Mouse (Mus musculus): ENCODE measurements around the gene Zdhhc1.

GRCm38 (mm10) chr8:105484030-105484368 lies 12.7 kb downstream of the Zdhhc1 start:
- TF ChIP-seq POLR2A (IDR thresholded peaks at IDR 0.05; ENCODE audit: control insufficient read depth, low read depth, low read length) (no peak), CTCF (IDR thresholded peaks at IDR 0.05; ENCODE audit: control insufficient read depth, insufficient read depth, insufficient replicate concordance, low read depth, low read length) (no peak)

Data from testis, adult 2 months (tissue).